Comparison of ENCODE assay signal across 24 mouse cellular contexts in genomic region chr15:84997768-84998454, GRCm38 (mm10). TPM values are rescaled to one million over a fixed set of nuclear protein-coding genes. Genes with fewer than 3 reads are reported as not detected.
DNase-seq lines count a peak whose midpoint lies in the region; TF ChIP-seq lines count a peak whose summit lies in the region.
"Had no signal": no experiment of that assay in that cellular context is flagged by ENCODE, and none has a peak within 500 bp of the region (broad histone marks: within the 10 kb centered on the region; RNA-seq: fewer than 3 reads in every experiment).

No protein-coding gene starts in this region.

- H3K4me3 ChIP-seq in left cerebral cortex, adult 2 months, result no peak overlapping the region
- H3K4me3 ChIP-seq: forebrain, embryonic 15.5 days; gastrocnemius, adult 2 months; heart, embryonic 13.5 days; limb, embryonic 10.5 days; midbrain, embryonic 12.5 days; neural tube, embryonic 13.5 days had no signal

- no peak for TF ChIP-seq CTCF in left cerebral cortex, adult 2 months (IDR thresholded peaks at IDR 0.05)

- H3K27ac ChIP-seq in left cerebral cortex, adult 2 months, result no peak overlapping the region
- H3K27ac ChIP-seq: forebrain, embryonic 15.5 days; gastrocnemius, adult 2 months; heart, embryonic 13.5 days; hindbrain, embryonic 14.5 days; limb, embryonic 10.5 days; midbrain, embryonic 12.5 days; neural tube, embryonic 13.5 days; stomach, postnatal 0 days had no signal

- intact Hi-C loops in left cerebral cortex, adult 2 months (cut with DNase I), result loop anchor here (2.0 to 10.0 kb wide), 4 partner anchors 73 to 241 kb away; partner anchors contain the start of gene Phf21b
- intact Hi-C loops in left cerebral cortex, postnatal 10 days (cut with DNase I), result loop anchor here (5.0 kb wide), 1 partner anchor 74 kb away; no protein-coding TSS in a partner anchor

- peak; percentile 77 to 78 for DNase-seq in left cerebral cortex, adult 2 months (ENCODE audit: extremely low spot score in 1 of 2, low spot score in 2 of 2)
- no peak for DNase-seq in left cerebral cortex, postnatal 10 days (ENCODE audit: extremely low spot score in 1 of 2, low spot score in 2 of 2)
- peak; percentile 58 for DNase-seq in ZHBTc4 (ENCODE audit: low read depth, low spot score)
- DNase-seq in frontal cortex, adult 2 months (ENCODE audit: extremely low spot score in 1 of 2, low spot score in 1 of 2), result peak; percentile 87 to 90
- peak; percentile 62 to 77 for DNase-seq in right cerebral cortex, postnatal 10 days (ENCODE audit: low spot score in 2 of 2)
- DNase-seq in thymus, postnatal 4 days, result no peak
- DNase-seq in heart, adult 18-20 months, result no peak
- DNase-seq: adrenal gland, postnatal 10 days; cerebellum, postnatal 25 days; embryo, embryonic 11 days; gastrocnemius, adult 2 months; heart, adult 11 months; kidney, adult 9 months; kidney, postnatal 25 days had no signal

RNA-seq across cellular contexts. Expression of gene 5031439G07Rik, which starts 9.6 kb away (rescaled TPM):
- 10 to 100 TPM; 72.8 to 94.8 TPM for total RNA-seq in left cerebral cortex, adult 2 months (2021)
- 100 to 1,000 TPM; 128 to 135 TPM for total RNA-seq in left cerebral cortex, postnatal 10 days (2021)
- 59.7 and 61.2 TPM in 2 replicates for polyA plus RNA-seq in frontal cortex, adult 2 months (2012; rRNA removed)
- 10 to 100 TPM; 30.6 to 34.7 TPM for total RNA-seq in heart, adult 18-20 months (2021)

RNA-seq across cellular contexts. Expression of gene Upk3a, which starts 19.0 kb away (rescaled TPM):
- total RNA-seq in left cerebral cortex, adult 2 months (2021), result not detected
- total RNA-seq in left cerebral cortex, postnatal 10 days (2021), result under 1 TPM; 0.32 to 0.65 TPM
- polyA plus RNA-seq in frontal cortex, adult 2 months (2012; rRNA removed), result 0.27 and 0.34 TPM in 2 replicates
- not detected for total RNA-seq in heart, adult 18-20 months (2021)
- total RNA-seq: adrenal gland, postnatal 10 days; gastrocnemius, adult 2 months; heart, postnatal 25 days had no signal
- polyA plus RNA-seq: C2C12; limb, embryonic 10.5 days; liver, embryonic 11.5 days had no signal

RNA-seq across cellular contexts. Expression of gene Fam118a, which starts 30.8 kb away (rescaled TPM):
- total RNA-seq in left cerebral cortex, adult 2 months (2021), result 10 to 100 TPM; 24.4 to 25.3 TPM
- total RNA-seq in left cerebral cortex, postnatal 10 days (2021), result 10 to 100 TPM; 25.4 to 26.3 TPM
- polyA plus RNA-seq in frontal cortex, adult 2 months (2012; rRNA removed), result 18.9 and 20.9 TPM in 2 replicates
- 1 to 10 TPM; 7.3 to 8.2 TPM for total RNA-seq in heart, adult 18-20 months (2021)

Comparison
In these comparisons a context has a peak if more than half of its experiments do, and no peak if none do; other contexts are left out.
1. DNase-seq: peak in left cerebral cortex, adult 2 months (2 of 2), ZHBTc4 (single experiment), frontal cortex, adult 2 months (2 of 2) and right cerebral cortex, postnatal 10 days (2 of 2); none in left cerebral cortex, postnatal 10 days (0 of 2), thymus, postnatal 4 days (single experiment) and heart, adult 18-20 months (0 of 2).